Mouse (Mus musculus) testis, postnatal 10 days (tissue): ENCODE data around the gene Zfp518a.

Source experiments
- DNase-seq: peaks from one replicate; pipeline ENCODE4 v3.0.0; 2021; ENCODE audit warnings: low spot score

Gene Zfp518a

GRCm38 (mm10) chr19:40894519-40895392 is at the start of gene Zfp518a:
Gene Zfp518a, plus strand, starts transcription at chr19:40894705.
- DNase-seq: peak; percentile 91

- no peak for DNase-seq
Measured at GRCm38 (mm10) chr19:40844731-40845130, 49.8 kb upstream of the Zfp518a start.

- DNase-seq: no peak
Measured at GRCm38 (mm10) chr19:40849391-40849790, 45.1 kb upstream of the Zfp518a start.

- DNase-seq: no peak
Measured at GRCm38 (mm10) chr19:40859555-40859954, 35.0 kb upstream of the Zfp518a start.

GRCm38 (mm10) chr19:40868284-40868683 is 26.2 kb upstream of the Zfp518a start:
- no peak for DNase-seq

- DNase-seq: no peak
Measured at GRCm38 (mm10) chr19:40869425-40870105, 24.9 kb upstream of the Zfp518a start.

GRCm38 (mm10) chr19:40872955-40873665 is 21.4 kb upstream of the Zfp518a start:
- DNase-seq: peak; percentile 94

- DNase-seq: no peak
Measured at GRCm38 (mm10) chr19:40881700-40882099, 12.8 kb upstream of the Zfp518a start.

- no peak for DNase-seq
Measured at GRCm38 (mm10) chr19:40888887-40889286, 5.6 kb upstream of the Zfp518a start.

GRCm38 (mm10) chr19:40894071-40894506 is 416 bp upstream of the Zfp518a start:
- peak; percentile 64 for DNase-seq

- DNase-seq: no peak
Measured at GRCm38 (mm10) chr19:40895393-40895703, 843 bp downstream of the Zfp518a start.

- DNase-seq: no peak
Measured at GRCm38 (mm10) chr19:40931581-40932369, 37.3 kb downstream of the Zfp518a start.

- no peak for DNase-seq
Measured at GRCm38 (mm10) chr19:40935376-40935775, 40.9 kb downstream of the Zfp518a start.

- DNase-seq: no peak
Measured at GRCm38 (mm10) chr19:40936038-40936437, 41.5 kb downstream of the Zfp518a start.

- DNase-seq: no peak
Measured at GRCm38 (mm10) chr19:40943552-40943951, 49.0 kb downstream of the Zfp518a start.

- DNase-seq: no peak
Measured at GRCm38 (mm10) chr19:40946937-40947577, 52.6 kb downstream of the Zfp518a start.

- no peak for DNase-seq
Measured at GRCm38 (mm10) chr19:40958981-40959380, 64.5 kb downstream of the Zfp518a start.

GRCm38 (mm10) chr19:40962988-40963387 is 68.5 kb downstream of the Zfp518a start:
- peak; percentile 65 for DNase-seq

GRCm38 (mm10) chr19:40964367-40964891 is 69.9 kb downstream of the Zfp518a start:
- no peak for DNase-seq

GRCm38 (mm10) chr19:40964936-40965850 is 70.7 kb downstream of the Zfp518a start:
- no peak for DNase-seq
